Mouse (Mus musculus) olfactory bulb, adult 2 months (tissue): Measurements from ENCODE around the gene Trak1.

Source experiments
- CTCF ChIP-seq: fragments of 200-500 bp; IDR thresholded peaks from 2 replicates; pipeline ENCODE4 v1.5.1; 2012; ENCODE audit warnings: low read depth, mild to moderate bottlenecking, low read length, moderate library complexity; ENCODE audit not compliant: insufficient read depth
- POLR2A ChIP-seq: fragments of 200-500 bp; IDR thresholded peaks from 2 replicates; pipeline ENCODE4 v1.6.1; 2012; ENCODE audit warnings: mild to moderate bottlenecking, low read depth, low read length, moderate library complexity; ENCODE audit not compliant: insufficient read depth

- TF ChIP-seq CTCF = no peak
- TF ChIP-seq POLR2A = no peak
Measured at GRCm38 (mm10) chr9:121388273-121388931, 91.1 kb downstream of the Trak1 start.
